Mouse (Mus musculus) forebrain, embryonic 12.5 days (tissue): ENCODE data around the gene Postn. TPM values are rescaled to one million over a fixed set of nuclear protein-coding genes. Genes with fewer than 3 reads are reported as not detected.

ENCODE experiments used
- ATAC-seq: fragments of 200-750 bp; cut with Nextera tagmentation; 2 replicates; pipeline ENCODE4 v1.8.0; 2017; ENCODE audit warnings: moderate TSS enrichment; ENCODE audit not compliant: low FRiP score
- H3K27ac ChIP-seq: fragments of 300-500 bp; sonication (generic); 2 replicates; pipeline ENCODE4 v1.5.1; 2016; ENCODE audit warnings: mild to moderate bottlenecking
- H3K27me3 ChIP-seq: fragments of 300-500 bp; sonication (generic); 2 replicates; pipeline ENCODE4 v1.6.1; 2016; ENCODE audit warnings: mild to moderate bottlenecking
- H3K36me3 ChIP-seq: fragments of 300-500 bp; sonication (generic); replicated peaks from 2 replicates; pipeline ENCODE4 v1.6.1; 2016; ENCODE audit warnings: mild to moderate bottlenecking
- H3K4me1 ChIP-seq: fragments of 300-500 bp; sonication (generic); 2 replicates; pipeline ENCODE4 v1.6.1; 2016
- H3K4me2 ChIP-seq: fragments of 300-500 bp; sonication (generic); 2 replicates; pipeline ENCODE4 v1.6.1; 2016; ENCODE audit warnings: mild to moderate bottlenecking, moderate library complexity
- H3K4me3 ChIP-seq: fragments of 300-500 bp; sonication (generic); replicated peaks from 2 replicates; pipeline ENCODE4 v1.5.1; 2016; ENCODE audit warnings: mild to moderate bottlenecking
- H3K9ac ChIP-seq: fragments of 300-500 bp; sonication (generic); 2 replicates; pipeline ENCODE4 v1.6.1; 2016; ENCODE audit warnings: mild to moderate bottlenecking
- H3K9me3 ChIP-seq: fragments of 300-500 bp; sonication (generic); 2 replicates; pipeline ENCODE4 v1.6.1; 2016
- WGBS: fragments of 180-500 bp; shearing (Covaris S2); methylation state at CpG from one replicate; pipeline ENCODE4 v1.1.7; 2016; 5-methylcytosine and 5-hydroxymethylcytosine counted together
- polyA plus RNA-seq: library from polyadenylated mRNA; unstranded; fragments of >200 nt; fragmentation: Nextera tagmentation; extraction: Ambion mirVana; gene quantifications from 2 replicates; pipeline ENCODE4 v1.2.1, GENCODE M21; 2016

Gene Postn
- polyA plus RNA-seq = 15.0 and 15.1 TPM in 2 replicates

GRCm38 (mm10) chr3:54360897-54361296 is at the start of gene Postn:
TSS of gene Postn (plus strand) at chr3:54361109.
- no peaks in the 10 kb centered on the region for H3K36me3 ChIP-seq
- ATAC-seq = no peak
- WGBS = 60% methylated on average over 6 of the region's 6 CpGs
- H3K4me3 ChIP-seq = no peak within 1 kb of the TSS
- H3K9ac ChIP-seq = no peak within 1 kb of the TSS
- peaks cover 5% of the 10 kb centered on the region; the same call in 1 of the 2 replicates for H3K4me1 ChIP-seq
- H3K27ac ChIP-seq = no peak within 1 kb of the TSS
- H3K4me2 ChIP-seq = no peak within 1 kb of the TSS
- no peaks in the 10 kb centered on the region for H3K27me3 ChIP-seq
- H3K9me3 ChIP-seq = no peaks in the 10 kb centered on the region

GRCm38 (mm10) chr3:54314055-54314454 is 46.9 kb upstream of the Postn start:
- H3K27ac ChIP-seq = no peak overlapping the region
- H3K36me3 ChIP-seq = no peaks in the 10 kb centered on the region
- WGBS = 80% methylated on average over 2 of the region's 2 CpGs
- H3K9me3 ChIP-seq = no peaks in the 10 kb centered on the region
- no peak overlapping the region for H3K9ac ChIP-seq
- H3K4me2 ChIP-seq = no peak overlapping the region
- no peaks in the 10 kb centered on the region for H3K4me1 ChIP-seq
- H3K4me3 ChIP-seq = no peak overlapping the region
- H3K27me3 ChIP-seq = no peaks in the 10 kb centered on the region
- no peak for ATAC-seq

GRCm38 (mm10) chr3:54352891-54353652 is 7.8 kb upstream of the Postn start:
- 31% methylated on average over 9 of the region's 9 CpGs for WGBS
- no peaks in the 10 kb centered on the region; the same call in 1 of the 2 replicates for H3K4me1 ChIP-seq

GRCm38 (mm10) chr3:54357561-54357960 is 3.3 kb upstream of the Postn start:
- ATAC-seq = no peak
- no peak overlapping the region for H3K27ac ChIP-seq
- H3K4me3 ChIP-seq = no peak overlapping the region
- H3K9me3 ChIP-seq = no peaks in the 10 kb centered on the region
- H3K4me1 ChIP-seq = peaks cover 5% of the 10 kb centered on the region; the same call in 1 of the 2 replicates
- H3K36me3 ChIP-seq = no peaks in the 10 kb centered on the region
- WGBS = 63% methylated on average over 3 of the region's 3 CpGs
- H3K27me3 ChIP-seq = no peaks in the 10 kb centered on the region
- H3K4me2 ChIP-seq = no peak overlapping the region
- no peak overlapping the region for H3K9ac ChIP-seq

More at GRCm38 (mm10) chr3:54352891-54353652, 7.8 kb upstream of the Postn start:
- Histone ChIP-seq H3K4me2 (no peak overlapping the region), H3K4me3 (no peak overlapping the region), H3K27me3 (no peaks in the 10 kb centered on the region), H3K9me3 (no peaks in the 10 kb centered on the region), H3K9ac (no peak overlapping the region), H3K27ac (no peak overlapping the region), H3K36me3 (no peaks in the 10 kb centered on the region)
- ATAC-seq = peak; percentile 49; the same call in 1 of the 2 replicates

GRCm38 (mm10) chr3:54358463-54359189 is 2.3 kb upstream of the Postn start:
- 80% methylated on average over 15 of the region's 15 CpGs for WGBS
- H3K4me2 ChIP-seq = no peak overlapping the region
- no peak for ATAC-seq

GRCm38 (mm10) chr3:54361656-54362055 is 747 bp downstream of the Postn start:
- H3K9me3 ChIP-seq = no peaks in the 10 kb centered on the region
- H3K4me1 ChIP-seq = peaks cover 5% of the 10 kb centered on the region; the same call in 1 of the 2 replicates
- H3K27ac ChIP-seq = no peak overlapping the region
- ATAC-seq = no peak
- no peaks in the 10 kb centered on the region for H3K27me3 ChIP-seq
- no peak overlapping the region for H3K4me3 ChIP-seq
- H3K36me3 ChIP-seq = no peaks in the 10 kb centered on the region
- no peak overlapping the region for H3K4me2 ChIP-seq
- H3K9ac ChIP-seq = no peak overlapping the region

More at GRCm38 (mm10) chr3:54358463-54359189, 2.3 kb upstream of the Postn start:
- Histone ChIP-seq H3K4me3 (no peak overlapping the region), H3K9me3 (no peaks in the 10 kb centered on the region), H3K27ac (no peak overlapping the region), H3K36me3 (no peaks in the 10 kb centered on the region), H3K9ac (no peak overlapping the region), H3K27me3 (no peaks in the 10 kb centered on the region), H3K4me1 (peaks cover 5% of the 10 kb centered on the region; the same call in 1 of the 2 replicates)

GRCm38 (mm10) chr3:54371015-54371414 is 10.1 kb downstream of the Postn start:
- Histone ChIP-seq H3K36me3 (no peaks in the 10 kb centered on the region), H3K4me3 (no peak overlapping the region), H3K4me1 (no peaks in the 10 kb centered on the region; the same call in 1 of the 2 replicates), H3K9me3 (no peaks in the 10 kb centered on the region), H3K4me2 (no peak overlapping the region), H3K9ac (no peak overlapping the region), H3K27me3 (no peaks in the 10 kb centered on the region), H3K27ac (no peak overlapping the region)
- ATAC-seq = no peak
- 81% methylated on average over 1 of the region's 1 CpGs for WGBS

GRCm38 (mm10) chr3:54372625-54373024 is 11.7 kb downstream of the Postn start:
- Histone ChIP-seq H3K27ac (no peak overlapping the region), H3K36me3 (no peaks in the 10 kb centered on the region), H3K9ac (no peak overlapping the region), H3K4me3 (no peak overlapping the region), H3K4me2 (no peak overlapping the region), H3K9me3 (no peaks in the 10 kb centered on the region), H3K4me1 (peaks cover under 1% of the 10 kb centered on the region; the same call in 1 of the 2 replicates), H3K27me3 (no peaks in the 10 kb centered on the region)
- ATAC-seq = no peak
- WGBS = 65% methylated on average over 6 of the region's 6 CpGs

GRCm38 (mm10) chr3:54376014-54376413 is 15.1 kb downstream of the Postn start:
- Histone ChIP-seq H3K36me3 (no peaks in the 10 kb centered on the region), H3K9ac (no peak overlapping the region), H3K4me2 (no peak overlapping the region), H3K4me3 (no peak overlapping the region), H3K27ac (no peak overlapping the region), H3K4me1 (peaks cover 5% of the 10 kb centered on the region; the same call in 1 of the 2 replicates), H3K9me3 (no peaks in the 10 kb centered on the region), H3K27me3 (no peaks in the 10 kb centered on the region)
- ATAC-seq = no peak
- 92% methylated on average over 6 of the region's 6 CpGs for WGBS

- 0 out of 2 replicates have a peak, but pooled peaks have one; percentile 33 for ATAC-seq
- peaks cover 5% of the 10 kb centered on the region; the same call in 1 of the 2 replicates for H3K4me1 ChIP-seq
- WGBS = 6% methylated on average over 2 of the region's 2 CpGs
- H3K9ac ChIP-seq = no peak overlapping the region
- no peak overlapping the region for H3K4me3 ChIP-seq
- no peaks in the 10 kb centered on the region for H3K36me3 ChIP-seq
- H3K4me2 ChIP-seq = no peak overlapping the region
- H3K27ac ChIP-seq = no peak overlapping the region
- H3K27me3 ChIP-seq = no peaks in the 10 kb centered on the region
- H3K9me3 ChIP-seq = no peaks in the 10 kb centered on the region
Measured at GRCm38 (mm10) chr3:54377647-54378046, 16.7 kb downstream of the Postn start.

GRCm38 (mm10) chr3:54378135-54378534 is 17.2 kb downstream of the Postn start:
- Histone ChIP-seq H3K27ac (no peak overlapping the region), H3K36me3 (no peaks in the 10 kb centered on the region), H3K4me1 (peaks cover 5% of the 10 kb centered on the region; the same call in 1 of the 2 replicates), H3K4me2 (no peak overlapping the region), H3K4me3 (no peak overlapping the region), H3K9ac (no peak overlapping the region), H3K27me3 (no peaks in the 10 kb centered on the region), H3K9me3 (no peaks in the 10 kb centered on the region)
- ATAC-seq = no peak
- WGBS = 31% methylated on average over 1 of the region's 1 CpGs

- H3K4me2 ChIP-seq = no peak overlapping the region
- no peaks in the 10 kb centered on the region for H3K9me3 ChIP-seq
- WGBS = 87% methylated on average over 4 of the region's 4 CpGs
- H3K9ac ChIP-seq = no peak overlapping the region
- no peak overlapping the region for H3K4me3 ChIP-seq
- H3K4me1 ChIP-seq = peaks cover 5% of the 10 kb centered on the region; the same call in 1 of the 2 replicates
- no peaks in the 10 kb centered on the region for H3K27me3 ChIP-seq
- ATAC-seq = no peak
- no peak overlapping the region for H3K27ac ChIP-seq
- H3K36me3 ChIP-seq = no peaks in the 10 kb centered on the region
Measured at GRCm38 (mm10) chr3:54379981-54380380, 19.1 kb downstream of the Postn start.
